ENCODE assay signal across 12 mouse cellular contexts in genomic region chr8:26595431-26596018, GRCm38 (mm10).
DNase-seq lines count a peak whose midpoint lies in the region; ATAC-seq lines count a peak whose summit lies in the region.
"Had no signal": no experiment of that assay in that cellular context is flagged by ENCODE, and none has a peak within 500 bp of the region (broad histone marks: within the 10 kb centered on the region; RNA-seq: fewer than 3 reads in every experiment).

No protein-coding gene starts in this region.

- WGBS in forebrain, embryonic 13.5 days, result 78% methylated on average over 13 of the region's 13 CpGs
- 84% methylated on average over 13 of the region's 13 CpGs for WGBS in forebrain, embryonic 11.5 days
- 57% methylated on average over 13 of the region's 13 CpGs for WGBS in hindbrain, embryonic 16.5 days
- 19% methylated on average over 13 of the region's 13 CpGs for WGBS in neural tube, embryonic 13.5 days

- intact Hi-C loops in left cerebral cortex, postnatal 14 days (cut with DNase I), result no loop called here

- no peak overlapping the region for H3K9ac ChIP-seq in forebrain, embryonic 13.5 days
- no peak overlapping the region for H3K9ac ChIP-seq in forebrain, embryonic 11.5 days (ENCODE audit: low read length)
- no peak overlapping the region for H3K9ac ChIP-seq in hindbrain, embryonic 16.5 days (ENCODE audit: low read depth, low read length)
- H3K9ac ChIP-seq in neural tube, embryonic 13.5 days, result 0 out of 2 replicates have a peak overlapping the region, but pooled peaks have one; percentile 43
- H3K9ac ChIP-seq: liver, embryonic 13.5 days had no signal

- DNase-seq in forebrain, embryonic 11.5 days (ENCODE audit: low spot score), result no peak
- peak; percentile 15 to 23 for DNase-seq in left cerebral cortex, postnatal 14 days (ENCODE audit: low spot score in 2 of 2)
- no peak for DNase-seq in left cerebral cortex, adult 18-20 months (ENCODE audit: low spot score in 2 of 2)
- no peak for DNase-seq in spleen, postnatal 36 days (ENCODE audit: low spot score in 2 of 2)
- no peak for DNase-seq in cerebellum, adult 11 months
- DNase-seq: adrenal gland, postnatal 25 days; cerebellum, adult 9-10 months; liver, embryonic 13.5 days had no signal

- peak overlapping the region; percentile 21; the same call in 1 of the 2 replicates for H3K27ac ChIP-seq in forebrain, embryonic 13.5 days
- H3K27ac ChIP-seq in forebrain, embryonic 11.5 days (ENCODE audit: low read depth, low read length), result no peak overlapping the region
- H3K27ac ChIP-seq in hindbrain, embryonic 16.5 days (ENCODE audit: low read depth, low read length), result no peak overlapping the region
- H3K27ac ChIP-seq in neural tube, embryonic 13.5 days (replicated peaks), result peak overlapping the region; percentile 55
- H3K27ac ChIP-seq: liver, embryonic 13.5 days; macrophage had no signal

- H3K4me1 ChIP-seq in forebrain, embryonic 13.5 days, result peaks cover 10% of the 10 kb centered on the region; the same call in 1 of the 2 replicates
- no peaks in the 10 kb centered on the region for H3K4me1 ChIP-seq in forebrain, embryonic 11.5 days (replicated peaks; ENCODE audit: control insufficient read depth, insufficient read depth, low read length)
- H3K4me1 ChIP-seq in hindbrain, embryonic 16.5 days (ENCODE audit: control insufficient read depth, insufficient read depth, low read depth, low read length), result peaks cover 10% of the 10 kb centered on the region
- H3K4me1 ChIP-seq in neural tube, embryonic 13.5 days (replicated peaks), result peaks cover 56% of the 10 kb centered on the region
- H3K4me1 ChIP-seq: liver, embryonic 13.5 days had no signal

- peak; percentile 62; the same call in 1 of the 2 replicates for ATAC-seq in forebrain, embryonic 13.5 days
- no peak for ATAC-seq in forebrain, embryonic 11.5 days (replicated peaks; ENCODE audit: low FRiP score)
- ATAC-seq in hindbrain, embryonic 16.5 days, result peak; percentile 40; the same call in 1 of the 2 replicates
- ATAC-seq in neural tube, embryonic 13.5 days (ENCODE audit: low read depth), result peak; percentile 69

- H3K4me2 ChIP-seq in forebrain, embryonic 13.5 days, result no peak overlapping the region
- H3K4me2 ChIP-seq in forebrain, embryonic 11.5 days (ENCODE audit: low read depth, low read length, severe bottlenecking), result no peak overlapping the region
- H3K4me2 ChIP-seq in hindbrain, embryonic 16.5 days (ENCODE audit: low read length), result no peak overlapping the region
- peak overlapping the region; percentile 39 for H3K4me2 ChIP-seq in neural tube, embryonic 13.5 days
- H3K4me2 ChIP-seq: liver, embryonic 13.5 days had no signal

- H3K4me3 ChIP-seq in forebrain, embryonic 13.5 days, result no peak overlapping the region
- no peak overlapping the region for H3K4me3 ChIP-seq in forebrain, embryonic 11.5 days (ENCODE audit: low read depth, low read length)
- H3K4me3 ChIP-seq in hindbrain, embryonic 16.5 days (ENCODE audit: low read length), result no peak overlapping the region
- H3K4me3 ChIP-seq in neural tube, embryonic 13.5 days, result no peak overlapping the region
- H3K4me3 ChIP-seq: liver, embryonic 13.5 days had no signal

- H3K27me3 ChIP-seq in forebrain, embryonic 13.5 days, result no peaks in the 10 kb centered on the region
- no peaks in the 10 kb centered on the region for H3K27me3 ChIP-seq in forebrain, embryonic 11.5 days (ENCODE audit: control insufficient read depth, insufficient read depth, low read length)
- H3K27me3 ChIP-seq in hindbrain, embryonic 16.5 days (replicated peaks; ENCODE audit: control insufficient read depth, insufficient read depth, low read length), result no peaks in the 10 kb centered on the region
- no peaks in the 10 kb centered on the region for H3K27me3 ChIP-seq in neural tube, embryonic 13.5 days
- H3K27me3 ChIP-seq: liver, embryonic 13.5 days had no signal

- H3K9me3 ChIP-seq in forebrain, embryonic 13.5 days (replicated peaks), result no peaks in the 10 kb centered on the region
- H3K9me3 ChIP-seq in forebrain, embryonic 11.5 days (ENCODE audit: control insufficient read depth, low read length), result no peaks in the 10 kb centered on the region
- H3K9me3 ChIP-seq in hindbrain, embryonic 16.5 days (ENCODE audit: control insufficient read depth, low read length), result no peaks in the 10 kb centered on the region
- H3K9me3 ChIP-seq in neural tube, embryonic 13.5 days, result no peaks in the 10 kb centered on the region
- H3K9me3 ChIP-seq: liver, embryonic 13.5 days had no signal

- no peaks in the 10 kb centered on the region for H3K36me3 ChIP-seq in forebrain, embryonic 13.5 days (ENCODE audit: poor library complexity, severe bottlenecking)
- no peaks in the 10 kb centered on the region for H3K36me3 ChIP-seq in forebrain, embryonic 11.5 days (ENCODE audit: control insufficient read depth, insufficient read depth, low read length)
- no peaks in the 10 kb centered on the region for H3K36me3 ChIP-seq in hindbrain, embryonic 16.5 days (ENCODE audit: control insufficient read depth, insufficient read depth, low read length)
- H3K36me3 ChIP-seq in neural tube, embryonic 13.5 days, result no peaks in the 10 kb centered on the region
- H3K36me3 ChIP-seq: liver, embryonic 13.5 days had no signal

Comparison
In these comparisons a context has a peak if more than half of its experiments do, and no peak if none do; other contexts are left out.
1. H3K27ac ChIP-seq: peak in forebrain, embryonic 13.5 days (single experiment) and neural tube, embryonic 13.5 days (single experiment); none in forebrain, embryonic 11.5 days (single experiment) and hindbrain, embryonic 16.5 days (single experiment).
2. DNase-seq: peak in left cerebral cortex, postnatal 14 days (2 of 2); none in forebrain, embryonic 11.5 days (single experiment), left cerebral cortex, adult 18-20 months (0 of 2), spleen, postnatal 36 days (0 of 2) and cerebellum, adult 11 months (single experiment).